Mouse (Mus musculus) olfactory bulb, adult 2 months (tissue): ENCODE data around the gene Dcaf11.

Experiments
- CTCF ChIP-seq: fragments of 200-500 bp; IDR thresholded peaks from 2 replicates; pipeline ENCODE4 v1.5.1; 2012; ENCODE audit warnings: low read depth, mild to moderate bottlenecking, low read length, moderate library complexity; ENCODE audit not compliant: insufficient read depth
- POLR2A ChIP-seq: fragments of 200-500 bp; IDR thresholded peaks from 2 replicates; pipeline ENCODE4 v1.6.1; 2012; ENCODE audit warnings: mild to moderate bottlenecking, low read depth, low read length, moderate library complexity; ENCODE audit not compliant: insufficient read depth

GRCm38 (mm10) chr14:55617822-55618221 is 58.0 kb downstream of the Dcaf11 start, which contains the start of gene Rec8:
- TF ChIP-seq POLR2A = no peak
- no peak for TF ChIP-seq CTCF
